Mouse (Mus musculus) G1E (cell line): ENCODE measurements at regions not wholly inside any gene's neighbourhood (a gene's known extent, or its start where the extent isn't known, plus 50 kb on each side); places are given as distances from the start of the nearest gene placed in this dataset.

Experiments
- CTCF ChIP-seq: IDR thresholded peaks from 2 replicates; pipeline ENCODE4 v1.5.1; 2012; ENCODE audit warnings: low read depth, low read length, inconsistent platforms, mixed read lengths
- GATA1 ChIP-seq: IDR thresholded peaks from 2 replicates; pipeline ENCODE4 v1.6.1; 2012; ENCODE audit warnings: borderline replicate concordance, low read length, inconsistent platforms, mixed read lengths

GRCm38 (mm10) chr6:67138302-67139011, 99.5 kb upstream of the Serbp1 start:
- TF ChIP-seq CTCF: no peak
- TF ChIP-seq GATA1: no peak
